Mouse (Mus musculus) monocyte, adult 2 months (primary cell): ENCODE data around the gene Gm6763.
"Not testable (repeated sequence)": the region's sequence is repeated elsewhere in the genome, so short reads cannot be mapped to it uniquely, and the experiment has no call there.

Source experiments
- DNase-seq, 2 experiments: peaks; one replicate each; pipeline ENCODE4 v3.0.0; 2022; ENCODE audit warnings: low spot score in 2 of 2, low read depth in 1 of 2

The Gm6763 gene

GRCm38 (mm10) chr10:104151197-104151596 is at the start of gene Gm6763:
Gene Gm6763, plus strand, starts transcription at chr10:104151497.
- DNase-seq = not testable (repeated sequence)

- DNase-seq = no peak
These were observed 41.3 kb upstream of the Gm6763 start for GRCm38 (mm10) chr10:104110044-104110443.

GRCm38 (mm10) chr10:104118312-104118711 is 33.0 kb upstream of the Gm6763 start:
- no peak for DNase-seq

- DNase-seq = not testable (repeated sequence)
These were observed 8.6 kb upstream of the Gm6763 start, which contains the start of gene Gm21293 for GRCm38 (mm10) chr10:104142687-104143086. Gene Gm21293, plus strand, starts transcription at chr10:104142987.

GRCm38 (mm10) chr10:104159706-104160105 is 8.4 kb downstream of the Gm6763 start, which contains the start of gene Gm8764:
Gene Gm8764, plus strand, starts transcription at chr10:104160006.
- not testable (repeated sequence) for DNase-seq

- not testable (repeated sequence) for DNase-seq
These were observed 16.9 kb downstream of the Gm6763 start, which contains the start of gene Gm21304 for GRCm38 (mm10) chr10:104168215-104168614. Gene Gm21304, plus strand, starts transcription at chr10:104168515.

GRCm38 (mm10) chr10:104176724-104177123 is 25.4 kb downstream of the Gm6763 start, which contains the start of gene Gm21312:
Gene Gm21312, plus strand, starts transcription at chr10:104177024.
- not testable (repeated sequence) for DNase-seq

- DNase-seq = not testable (repeated sequence)
These were observed 33.9 kb downstream of the Gm6763 start, which contains the start of gene Gm20765 for GRCm38 (mm10) chr10:104185233-104185632. Gene Gm20765, plus strand, starts transcription at chr10:104185533.

GRCm38 (mm10) chr10:104193742-104194141 is 42.4 kb downstream of the Gm6763 start, which contains the start of gene Gm4340:
Gene Gm4340, plus strand, starts transcription at chr10:104194042.
- not testable (repeated sequence) for DNase-seq
